Mouse (Mus musculus) CH12F3 (cell line): ENCODE measurements around the gene Hes7.

ENCODE experiments used
- in situ Hi-C: fragments of 300-500 bp; cut with MboI; formaldehyde crosslinking; loops from 2 replicates; pipeline ENCODE4 v1.14.3; 2020; ENCODE audit warnings: low sequenced_read_pairs

Gene Hes7

DNA sequence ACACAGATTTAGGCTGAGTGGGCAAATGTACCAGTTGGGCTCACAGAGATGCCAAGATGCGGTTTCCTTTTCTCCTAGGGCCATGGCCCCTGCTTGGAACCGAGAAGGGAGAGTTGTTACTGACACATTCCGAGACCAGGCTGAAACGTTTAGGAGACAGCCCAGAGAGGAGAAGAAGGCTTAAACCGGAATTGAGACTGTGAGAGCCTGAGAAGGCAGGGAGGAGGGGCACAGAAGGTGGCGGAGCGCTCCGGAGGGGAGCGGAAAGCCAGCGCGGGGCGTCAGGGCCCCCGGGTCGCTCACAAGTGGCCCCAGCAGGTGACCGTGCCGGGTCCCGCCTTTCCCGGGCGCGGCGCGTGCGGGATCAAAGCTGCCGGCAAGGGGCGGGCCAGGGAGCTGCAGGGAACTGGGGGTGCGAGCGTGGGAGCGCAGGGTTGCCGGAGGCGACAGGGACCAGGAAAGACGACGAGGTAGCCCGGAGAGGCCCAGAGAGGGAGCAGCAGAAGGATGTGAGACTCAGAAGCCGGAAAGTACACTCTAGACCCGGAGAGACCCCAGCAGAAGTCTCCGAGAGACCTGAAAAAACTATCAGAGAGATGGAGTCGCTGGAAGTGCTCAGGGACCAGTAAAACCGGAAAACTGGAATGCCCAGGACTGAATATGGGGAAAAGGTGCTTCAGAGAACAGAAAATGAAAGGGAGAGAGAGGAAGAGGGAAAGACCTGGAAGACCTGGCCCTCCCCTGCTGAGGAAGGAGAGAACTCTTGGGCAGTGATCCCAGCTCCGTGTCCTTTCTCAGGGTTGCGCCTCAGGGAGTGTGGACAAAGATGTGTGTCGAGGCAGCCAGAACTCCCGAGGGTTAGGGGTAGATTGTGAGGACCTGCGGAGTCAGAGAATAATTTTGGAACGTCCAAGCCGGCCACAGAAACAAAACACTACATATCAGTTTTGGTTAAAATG lies 2.2 kb upstream of the Hes7 start:
- in situ Hi-C loops = no loop called here

GRCm38 (mm10) chr11:69118765-69119164 lies 1.4 kb upstream of the Hes7 start:
- in situ Hi-C loops = no loop called here

GRCm38 (mm10) chr11:69119446-69120155 lies 603 bp upstream of the Hes7 start:
- in situ Hi-C loops = no loop called here

DNA sequence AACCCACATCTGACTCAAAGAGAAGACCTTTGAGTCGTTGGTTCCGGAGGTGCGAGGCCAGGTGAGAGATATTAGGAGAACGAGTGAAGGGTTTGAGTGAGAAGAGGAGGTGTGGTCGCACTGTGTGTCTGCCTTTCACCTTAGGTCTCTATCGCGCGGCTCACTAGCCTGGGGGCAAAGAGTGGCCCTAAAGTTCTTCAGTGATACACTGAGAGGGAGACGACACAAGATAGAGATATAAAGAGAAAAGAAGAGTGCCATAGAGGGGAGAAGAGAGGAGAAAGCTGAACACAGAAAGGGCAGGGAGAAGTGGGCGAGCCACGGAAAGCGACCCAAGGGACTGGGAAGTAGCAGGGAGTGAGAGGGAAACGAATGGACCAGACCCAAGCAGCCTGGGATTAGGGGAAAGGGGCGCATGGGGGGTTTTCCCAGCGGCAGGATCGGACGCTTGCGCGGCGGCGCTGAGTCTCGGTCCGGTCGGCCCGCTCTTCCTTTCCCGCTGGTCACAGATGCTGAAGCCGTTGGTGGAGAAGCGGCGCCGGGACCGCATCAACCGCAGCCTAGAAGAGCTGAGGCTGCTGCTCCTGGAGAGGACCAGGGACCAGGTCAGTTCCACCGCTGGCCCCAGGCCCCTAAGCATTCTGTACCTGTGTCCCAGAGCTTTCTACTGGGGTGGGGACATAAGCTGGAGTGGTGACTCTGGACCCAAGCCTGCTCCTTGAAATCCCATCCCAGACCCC lies 967 bp downstream of the Hes7 start:
- in situ Hi-C loops = no loop called here

- in situ Hi-C loops = no loop called here
These were observed 1.6 kb downstream of the Hes7 start for GRCm38 (mm10) chr11:69121741-69122335.

- in situ Hi-C loops = no loop called here
These were observed 2.2 kb downstream of the Hes7 start, which contains the start of gene 9130213A22Rik for GRCm38 (mm10) chr11:69122336-69122951. TSS of gene 9130213A22Rik (minus strand) at chr11:69122589.

DNA sequence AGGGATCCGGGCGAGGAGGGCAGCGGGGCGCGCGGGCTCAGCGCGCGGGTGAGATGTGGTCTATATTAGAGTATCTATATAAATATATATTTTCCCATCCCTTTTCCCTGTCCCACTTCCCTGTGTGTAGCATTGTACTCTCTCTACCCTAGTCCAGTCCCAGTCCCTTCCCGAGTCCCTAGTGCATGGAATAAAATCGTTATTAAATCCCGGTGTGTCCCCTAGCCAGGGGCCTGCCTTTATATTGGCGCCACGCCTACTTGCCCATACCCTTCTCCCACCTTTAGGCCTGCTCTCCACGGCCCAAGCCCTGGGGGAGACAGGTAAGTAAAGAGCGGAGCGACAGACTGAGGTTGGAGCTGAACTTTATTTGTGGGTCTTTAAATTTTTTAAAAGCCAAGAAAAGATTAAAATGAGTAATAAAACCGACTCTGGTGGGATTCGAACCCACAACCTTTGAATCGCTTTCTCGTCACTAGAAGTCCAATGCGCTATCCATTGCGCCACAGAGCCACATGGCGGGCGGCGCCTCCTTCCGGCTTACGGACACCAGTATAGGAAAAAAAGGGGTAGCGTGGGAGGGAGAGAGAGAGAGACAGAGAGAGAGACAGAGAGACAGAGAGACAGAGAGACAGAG lies 3.0 kb downstream of the Hes7 start:
- in situ Hi-C loops = no loop called here

DNA sequence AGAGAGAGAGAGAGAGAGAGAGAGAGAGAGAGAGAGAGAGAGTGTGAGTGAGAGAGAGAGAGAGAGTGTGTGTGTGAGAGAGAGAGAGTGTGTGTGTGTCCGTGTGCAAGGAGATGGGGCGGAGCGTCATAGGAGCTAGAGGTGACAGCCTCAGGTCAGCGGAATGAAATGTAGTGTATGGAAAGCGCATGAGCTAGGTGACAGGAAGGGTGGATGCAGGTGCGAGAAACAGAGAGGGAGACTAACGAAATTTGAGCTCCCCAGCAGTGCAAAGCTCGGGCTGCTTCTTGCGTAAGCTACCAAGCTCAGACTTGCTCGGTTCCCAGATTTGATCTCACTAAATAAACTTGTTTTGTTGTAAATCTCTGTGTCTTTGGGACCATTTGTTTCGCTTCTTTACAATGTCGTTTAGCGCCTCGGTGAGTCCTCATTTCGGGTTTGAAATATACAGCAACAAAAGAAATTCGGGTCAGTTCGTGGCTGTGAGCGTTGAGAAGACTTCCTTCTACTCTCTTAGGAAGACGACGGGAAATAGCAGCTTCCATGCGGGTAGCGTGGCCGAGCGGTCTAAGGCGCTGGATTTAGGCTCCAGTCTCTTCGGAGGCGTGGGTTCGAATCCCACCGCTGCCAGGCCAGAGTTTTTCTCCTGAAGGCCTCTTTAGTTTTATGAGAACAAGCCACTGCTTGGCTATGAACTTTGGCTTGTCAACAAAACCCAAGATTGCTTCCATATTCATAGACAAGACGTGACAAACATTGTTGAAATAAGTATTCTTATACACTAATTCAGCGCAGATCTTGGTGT lies 3.7 kb downstream of the Hes7 start:
- in situ Hi-C loops = no loop called here

- in situ Hi-C loops = no loop called here
These were observed 4.3 kb downstream of the Hes7 start for GRCm38 (mm10) chr11:69124498-69124847.

DNA sequence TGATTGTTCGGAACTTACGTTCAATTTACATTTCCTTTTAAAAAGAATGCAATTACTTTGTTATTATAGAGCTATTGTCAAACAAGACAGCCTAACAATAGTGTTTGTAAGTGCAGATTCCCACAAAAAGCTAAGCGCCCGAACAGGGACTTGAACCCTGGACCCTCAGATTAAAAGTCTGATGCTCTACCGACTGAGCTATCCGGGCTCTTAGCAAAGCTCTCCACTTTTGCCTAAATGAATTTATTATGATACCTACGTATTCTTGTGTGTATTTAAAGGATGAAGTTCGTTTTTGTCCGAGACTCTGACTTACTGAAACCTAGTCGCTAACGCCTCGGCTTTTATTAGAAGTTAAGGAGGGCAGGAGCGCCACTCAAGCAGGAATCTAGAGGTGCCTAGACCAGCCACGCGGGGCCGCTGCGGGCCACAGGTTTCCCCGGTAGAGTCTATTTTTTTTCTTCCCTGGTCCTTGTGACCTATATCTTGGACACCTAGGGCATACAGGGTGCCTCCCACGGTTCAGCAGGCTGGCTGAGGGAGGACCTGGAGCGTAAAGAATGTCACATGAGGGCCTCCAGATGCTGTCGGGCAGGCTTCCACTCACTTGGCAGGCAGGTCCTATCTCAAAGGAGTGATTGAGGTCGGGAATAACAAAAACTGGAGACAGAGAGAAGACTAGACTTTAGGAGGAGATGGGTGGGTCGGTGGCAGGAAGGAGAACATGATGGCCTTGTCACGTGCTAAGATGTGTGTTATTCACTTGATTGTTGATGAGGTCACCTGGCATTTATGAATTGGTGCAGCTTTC lies 5.0 kb downstream of the Hes7 start:
- in situ Hi-C loops = no loop called here

GRCm38 (mm10) chr11:69125852-69125918 lies 5.5 kb downstream of the Hes7 start, which contains the start of gene Aloxe3:
TSS of gene Aloxe3 (plus strand) at chr11:69125896.
- in situ Hi-C loops = no loop called here

GRCm38 (mm10) chr11:69125919-69126705 lies 5.9 kb downstream of the Hes7 start:
- in situ Hi-C loops = no loop called here

- in situ Hi-C loops = no loop called here
These were observed 6.5 kb downstream of the Hes7 start for GRCm38 (mm10) chr11:69126706-69127095.

GRCm38 (mm10) chr11:69128426-69129122 lies 8.4 kb downstream of the Hes7 start:
- in situ Hi-C loops = no loop called here

DNA sequence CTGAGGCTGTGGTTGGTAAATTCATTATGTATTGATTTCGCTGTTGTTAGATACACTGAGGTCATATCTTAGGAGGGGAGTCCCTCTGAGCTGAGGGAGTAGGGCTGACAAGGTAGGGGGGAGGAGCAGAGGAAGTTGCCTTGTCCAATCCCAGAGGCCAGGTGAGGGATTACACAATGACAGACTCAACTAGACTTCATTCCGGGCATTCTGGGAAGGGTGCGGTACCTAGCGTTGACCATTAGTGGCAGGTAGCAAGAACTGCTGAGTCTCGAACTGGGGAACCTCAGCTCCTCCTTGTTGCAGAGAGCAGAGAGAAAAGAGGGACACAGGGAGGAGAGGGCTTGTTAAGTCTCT lies 13.3 kb downstream of the Hes7 start:
- in situ Hi-C loops = no loop called here

DNA sequence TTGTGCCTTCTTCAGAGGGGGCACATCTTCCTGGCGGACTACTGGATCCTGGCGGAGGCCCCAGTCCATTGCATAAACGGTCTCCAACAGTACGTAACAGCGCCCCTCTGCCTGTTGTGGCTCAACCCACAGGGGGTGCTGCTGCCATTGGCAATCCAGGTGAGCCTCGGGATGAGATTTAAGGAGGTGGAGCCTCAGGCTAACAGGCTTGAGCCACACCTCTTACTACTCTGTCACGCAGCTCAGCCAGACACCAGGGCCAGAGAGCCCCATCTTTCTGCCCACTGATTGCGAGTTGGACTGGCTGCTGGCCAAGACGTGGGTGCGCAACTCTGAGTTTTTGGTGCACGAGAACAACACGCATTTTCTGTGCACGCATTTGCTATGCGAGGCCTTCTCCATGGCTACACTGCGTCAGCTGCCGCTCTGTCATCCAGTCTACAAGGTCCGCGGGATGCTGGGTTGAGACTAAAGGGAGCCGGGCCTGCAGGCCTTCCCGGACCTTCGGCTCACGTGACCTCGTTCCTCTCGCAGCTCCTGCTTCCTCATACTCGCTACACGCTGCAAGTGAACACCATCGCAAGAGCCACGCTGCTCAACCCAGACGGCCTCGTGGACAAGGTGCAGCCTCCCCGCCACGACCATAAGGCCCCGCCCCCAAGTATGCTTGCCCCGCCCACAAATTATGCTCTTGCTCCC lies 13.9 kb downstream of the Hes7 start:
- in situ Hi-C loops = no loop called here

DNA sequence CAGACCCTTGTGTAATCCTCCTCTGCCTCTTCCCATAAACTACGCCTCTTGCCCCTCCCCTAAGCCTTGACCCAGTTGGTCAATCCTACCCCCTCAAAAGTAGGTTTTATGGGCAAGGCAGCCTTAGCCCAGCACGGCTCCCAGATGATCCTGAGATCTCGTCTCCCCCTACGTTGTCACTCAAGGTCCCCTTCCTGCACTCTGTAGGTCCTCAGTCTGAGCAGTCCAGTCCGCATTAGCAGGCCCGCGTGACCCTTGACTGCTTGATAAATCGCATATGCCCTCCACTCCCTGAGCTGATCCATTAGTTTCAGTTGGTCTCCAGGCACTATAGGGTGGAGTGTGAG lies 14.4 kb downstream of the Hes7 start:
- in situ Hi-C loops = no loop called here
